Mouse (Mus musculus) bone marrow, adult 2 months (tissue): ENCODE results near the gene Lingo1.

Experiments
- CTCF ChIP-seq: fragments of 200-500 bp; IDR thresholded peaks from 2 replicates; pipeline ENCODE4 v1.5.1; 2011; ENCODE audit warnings: low read length, control low read depth; ENCODE audit not compliant: control insufficient read depth, insufficient read depth
- POLR2A ChIP-seq: fragments of 200-500 bp; IDR thresholded peaks from 2 replicates; pipeline ENCODE4 v1.6.1; 2011; ENCODE audit warnings: low read depth, mild to moderate bottlenecking, control low read depth, low read length, borderline replicate concordance; ENCODE audit not compliant: control insufficient read depth

DNA sequence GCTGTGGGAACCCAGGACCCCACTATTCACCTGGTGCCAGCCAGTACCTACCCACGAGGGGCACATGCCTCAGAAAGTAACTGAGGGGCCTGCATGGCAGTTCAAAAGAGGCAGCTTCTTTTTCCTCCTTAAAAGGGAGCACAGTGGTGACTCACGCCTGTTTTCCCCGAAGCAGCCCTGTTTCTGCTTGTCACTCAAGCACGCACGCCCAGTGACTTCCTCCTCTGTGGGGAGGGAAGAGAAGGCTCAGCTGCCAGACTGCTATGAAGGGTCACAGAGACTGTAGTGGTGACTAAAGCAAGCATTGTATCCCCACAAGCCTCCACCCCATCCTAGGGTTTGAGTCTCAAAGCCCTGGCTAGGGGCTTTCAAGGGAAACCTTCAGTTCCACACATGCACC lies 51.9 kb downstream of the Lingo1 start:
- TF ChIP-seq CTCF (no peak), POLR2A (no peak)
